Mouse (Mus musculus): ENCODE measurements around the gene Tacc3.

GRCm38 (mm10) chr5:33718460-33718859 is 60.5 kb downstream of the Tacc3 start:
- no peak for TF ChIP-seq CTCF (IDR thresholded peaks at IDR 0.05; ENCODE audit: extremely low read depth, insufficient read length, insufficient replicate concordance, low read depth, low read length)
- no peak for TF ChIP-seq POLR2A (IDR thresholded peaks at IDR 0.05; ENCODE audit: low read depth, low read length)
